ENCODE assay signal across 9 mouse cellular contexts in genomic region chr2:19665841-19666240, GRCm38 (mm10). TPM values are rescaled to one million over a fixed set of nuclear protein-coding genes. Genes with fewer than 3 reads are reported as not detected.
A peak's percentile ranks its signal among the peaks of the same experiment; 100 is the strongest.
DNase-seq lines count a peak whose midpoint lies in the region; ATAC-seq and TF ChIP-seq lines count a peak whose summit lies in the region.
"Had no signal": no experiment of that assay in that cellular context is flagged by ENCODE, and none has a peak within 500 bp of the region (broad histone marks: within the 10 kb centered on the region; RNA-seq: fewer than 3 reads in every experiment).

No protein-coding gene starts in this region.

- ATAC-seq in common myeloid progenitor, adult 5-6 weeks (replicated peaks; ENCODE audit: low read depth, poor library complexity, severe bottlenecking), result peak; percentile 91
- ATAC-seq in heart, postnatal 0 days (ENCODE audit: insufficient read depth, low read depth), result peak; percentile 59; the same call in 1 of the 2 replicates
- peak; percentile 68 for ATAC-seq in lung, embryonic 16.5 days (ENCODE audit: low read depth)

- H3K9ac ChIP-seq in heart, postnatal 0 days (replicated peaks; ENCODE audit: low read depth, low read length), result no peak overlapping the region
- no peak overlapping the region for H3K9ac ChIP-seq in lung, embryonic 16.5 days (ENCODE audit: low read length)
- H3K9ac ChIP-seq: limb, embryonic 13.5 days had no signal

- peaks cover 41% of the 10 kb centered on the region for H3K4me1 ChIP-seq in heart, postnatal 0 days (ENCODE audit: control insufficient read depth, insufficient read depth)
- H3K4me1 ChIP-seq in lung, embryonic 16.5 days (replicated peaks; ENCODE audit: control insufficient read depth, insufficient read depth, low read length), result peaks cover 24% of the 10 kb centered on the region

- no peak for TF ChIP-seq CTCF in heart, postnatal 0 days (IDR thresholded peaks at IDR 0.05; ENCODE audit: low read depth)

- no peaks in the 10 kb centered on the region for H3K27me3 ChIP-seq in heart, postnatal 0 days (ENCODE audit: control insufficient read depth, insufficient read depth, low read length)
- no peaks in the 10 kb centered on the region for H3K27me3 ChIP-seq in lung, embryonic 16.5 days (ENCODE audit: control insufficient read depth, insufficient read depth, low read depth, low read length)
- H3K27me3 ChIP-seq: limb, embryonic 13.5 days had no signal

- H3K4me3 ChIP-seq in heart, postnatal 0 days (ENCODE audit: low read depth, low read length), result no peak overlapping the region
- H3K4me3 ChIP-seq in lung, embryonic 16.5 days (ENCODE audit: low read length), result no peak overlapping the region
- H3K4me3 ChIP-seq: limb, embryonic 13.5 days had no signal

- 48% methylated on average over 3 of the region's 3 CpGs for WGBS in heart, postnatal 0 days
- WGBS in lung, embryonic 16.5 days, result 31% methylated on average over 3 of the region's 3 CpGs

- no peak for TF ChIP-seq EP300 in heart, postnatal 0 days (IDR thresholded peaks at IDR 0.05; ENCODE audit: low read depth)

- no peaks in the 10 kb centered on the region for H3K9me3 ChIP-seq in heart, postnatal 0 days (replicated peaks; ENCODE audit: control insufficient read depth, low read length)
- no peaks in the 10 kb centered on the region for H3K9me3 ChIP-seq in lung, embryonic 16.5 days (ENCODE audit: control insufficient read depth, low read length)

- H3K4me2 ChIP-seq in heart, postnatal 0 days (ENCODE audit: low read depth, low read length), result 0 out of 2 replicates have a peak overlapping the region, but pooled peaks have one; percentile 22
- H3K4me2 ChIP-seq in lung, embryonic 16.5 days (ENCODE audit: low read depth, low read length), result no peak overlapping the region; the same call in 1 of the 2 replicates
- H3K4me2 ChIP-seq: limb, embryonic 13.5 days had no signal

- H3K36me3 ChIP-seq in heart, postnatal 0 days (replicated peaks; ENCODE audit: control insufficient read depth, insufficient read depth, low read length), result no peaks in the 10 kb centered on the region
- no peaks in the 10 kb centered on the region for H3K36me3 ChIP-seq in lung, embryonic 16.5 days (ENCODE audit: control insufficient read depth, insufficient read depth, low read length)
- H3K36me3 ChIP-seq: limb, embryonic 13.5 days had no signal

- H3K27ac ChIP-seq in heart, postnatal 0 days (ENCODE audit: low read depth), result peak overlapping the region; percentile 30; the same call in 1 of the 2 replicates
- H3K27ac ChIP-seq in lung, embryonic 16.5 days (ENCODE audit: low read length), result peak overlapping the region; percentile 69
- H3K27ac ChIP-seq: limb, embryonic 13.5 days had no signal

- peak; percentile 60 to 64 for DNase-seq in B cell, adult 2 months
- DNase-seq in heart, postnatal 0 days (ENCODE audit: low spot score), result peak; percentile 64
- no peak for DNase-seq in MN1 (ENCODE audit: low spot score)
- DNase-seq in urinary bladder, postnatal 25 days (ENCODE audit: low spot score), result no peak
- no peak for DNase-seq in layer of hippocampus, adult 9-11 months
- no peak for DNase-seq in right cerebral cortex, postnatal 25 days

RNA-seq across cellular contexts. Expression of gene Otud1, which starts 8.3 kb away (rescaled TPM):
- total RNA-seq in common myeloid progenitor, adult 5-6 weeks (2017), result 4.0 and 8.9 TPM in 2 replicates
- 10.6 and 38.4 TPM in 2 replicates for total RNA-seq in heart, postnatal 0 days (2014; rRNA removed; ENCODE audit: low replicate concordance)
- polyA plus RNA-seq in heart, postnatal 0 days (2015; fragmentation: Nextera tagmentation; extraction: Ambion mirVana), result 4.4 and 5.6 TPM in 2 replicates
- 4.6 and 5.3 TPM in 2 replicates for polyA plus RNA-seq in lung, embryonic 16.5 days (2015; fragmentation: Nextera tagmentation; extraction: Ambion mirVana)

Comparison
In these comparisons a context has a peak if more than half of its experiments do, and no peak if none do; other contexts are left out.
1. DNase-seq: peak in B cell, adult 2 months (2 of 2) and heart, postnatal 0 days (single experiment); none in MN1 (single experiment), urinary bladder, postnatal 25 days (single experiment), layer of hippocampus, adult 9-11 months (single experiment) and right cerebral cortex, postnatal 25 days (single experiment).
2. Peak in every context shown above with its lines, with median percentiles within 50 percentile points of each other: ATAC-seq.